Mouse (Mus musculus): ENCODE results near the gene Fbxo33.

The Fbxo33 gene

DNA sequence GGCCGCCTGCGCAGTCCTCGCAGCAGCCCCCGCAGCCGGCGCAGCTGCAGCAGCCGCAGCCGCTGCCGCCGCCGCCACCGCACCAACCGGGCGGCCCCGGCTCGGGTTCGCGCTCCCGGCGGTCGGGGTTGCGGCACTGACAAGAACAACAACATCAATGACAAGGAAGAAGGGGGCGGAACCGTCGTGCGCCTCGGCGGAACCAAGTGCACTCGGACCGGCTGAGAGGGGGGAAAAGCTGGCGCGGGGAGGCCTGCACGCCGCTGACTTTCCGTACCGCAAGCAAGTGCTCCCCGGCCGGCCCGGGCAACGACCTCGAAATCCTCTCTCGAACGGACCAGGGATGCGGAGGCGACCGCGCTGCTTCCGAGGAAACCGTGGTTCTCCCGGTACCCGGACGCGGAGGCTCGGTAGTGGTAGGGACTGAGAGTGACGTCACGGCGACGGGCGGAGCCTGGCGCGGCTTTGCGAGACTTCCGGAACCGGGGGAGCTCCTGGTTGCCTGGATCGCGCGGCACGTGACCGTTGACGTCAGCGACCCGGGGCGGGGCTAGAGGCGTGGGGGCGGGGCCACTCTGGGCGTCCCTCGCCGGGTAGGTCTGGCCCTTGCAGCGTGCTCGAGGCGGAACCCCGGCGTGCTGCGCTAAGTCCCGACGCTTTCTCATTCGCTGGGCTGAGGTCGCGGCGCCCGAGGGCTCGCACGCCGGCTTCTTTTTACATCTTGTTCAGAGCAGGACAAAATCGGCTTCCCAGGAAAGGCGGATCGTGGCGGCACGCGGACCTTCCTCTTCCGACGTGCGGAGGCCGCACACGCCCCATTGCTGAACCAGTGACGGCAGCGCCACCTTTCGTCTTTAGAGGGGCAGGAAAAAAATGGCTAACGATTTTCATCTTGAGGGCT, at the start of gene Fbxo33:
Gene Fbxo33 (minus strand): TSS at position 401 of the 901 bp plus-strand sequence.
- no peak; the same call in 1 of the 2 replicates for TF ChIP-seq GATA4 (IDR thresholded peaks at IDR 0.05; ENCODE audit: insufficient replicate concordance, low read length)

GRCm38 (mm10) chr12:59265942-59266231, 46.4 kb upstream of the Fbxo33 start:
- TF ChIP-seq GATA4 (IDR thresholded peaks at IDR 0.05; ENCODE audit: insufficient replicate concordance, low read length) = no peak

GRCm38 (mm10) chr12:59265207-59265941, 45.8 kb upstream of the Fbxo33 start:
- TF ChIP-seq GATA4 (IDR thresholded peaks at IDR 0.05; ENCODE audit: insufficient replicate concordance, low read length) = no peak

DNA sequence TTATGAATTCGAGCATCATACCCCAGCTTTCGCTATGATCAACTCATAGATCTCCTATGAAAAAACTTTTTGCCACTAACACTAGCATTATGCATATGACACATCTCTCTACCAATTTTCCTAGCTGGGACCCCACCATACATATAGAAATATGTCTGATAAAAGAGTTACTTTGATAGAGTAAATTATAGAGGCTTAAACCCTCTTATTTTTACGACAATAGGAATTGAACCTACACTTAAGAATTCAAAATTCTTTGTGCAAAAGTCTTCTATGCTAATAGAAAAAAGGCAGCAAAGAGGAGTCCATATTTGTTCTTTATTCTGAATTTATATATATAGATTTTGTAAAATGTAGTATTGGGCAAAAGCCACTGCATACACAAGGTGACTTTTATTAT, 43.3 kb upstream of the Fbxo33 start:
- TF ChIP-seq GATA4 (IDR thresholded peaks at IDR 0.05; ENCODE audit: insufficient replicate concordance, low read length) = no peak

DNA sequence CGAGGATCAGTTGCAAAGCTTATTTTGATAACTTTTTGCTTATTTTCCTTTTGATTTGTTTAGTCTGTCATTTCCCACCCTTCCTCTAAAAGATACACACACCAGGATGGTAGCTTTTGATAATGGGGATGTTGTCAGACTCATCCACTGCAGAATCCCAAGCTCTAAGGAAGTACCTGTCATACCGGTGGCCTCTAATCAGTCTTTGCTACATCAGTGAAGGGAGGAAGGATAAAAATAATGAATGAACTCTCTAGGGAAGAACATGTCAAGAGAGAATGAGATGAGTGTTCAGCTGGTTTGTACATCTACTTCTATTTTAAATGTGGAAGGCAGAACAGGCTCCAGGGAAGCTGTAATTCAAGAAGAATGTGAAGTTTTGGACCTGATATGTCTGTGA, 41.3 kb upstream of the Fbxo33 start:
- TF ChIP-seq GATA4 (IDR thresholded peaks at IDR 0.05; ENCODE audit: insufficient replicate concordance, low read length) = no peak

DNA sequence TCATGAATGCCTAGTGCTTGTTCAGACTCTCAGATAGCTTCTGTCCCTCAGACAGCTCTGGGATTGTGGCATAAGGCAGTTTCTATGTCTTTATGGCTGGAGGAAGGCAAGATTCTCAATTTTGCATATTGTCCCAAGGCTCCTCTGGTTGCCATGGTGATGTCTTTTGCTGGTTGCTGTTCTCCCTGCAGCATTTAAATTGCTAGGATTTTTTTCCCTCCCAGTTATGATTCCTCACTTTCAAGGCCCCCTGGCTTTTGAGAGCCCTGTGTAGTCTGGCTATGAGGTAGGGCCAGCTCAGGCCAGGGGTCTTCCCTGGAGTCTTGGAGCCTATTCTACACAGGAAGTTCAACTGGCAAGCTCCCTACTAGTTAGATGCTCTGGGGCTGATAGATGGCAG, 40.8 kb upstream of the Fbxo33 start:
- no peak for TF ChIP-seq GATA4 (IDR thresholded peaks at IDR 0.05; ENCODE audit: insufficient replicate concordance, low read length)

- no peak for TF ChIP-seq GATA4 (IDR thresholded peaks at IDR 0.05; ENCODE audit: insufficient replicate concordance, low read length)
Measured at GRCm38 (mm10) chr12:59259015-59259414, 39.5 kb upstream of the Fbxo33 start.

DNA sequence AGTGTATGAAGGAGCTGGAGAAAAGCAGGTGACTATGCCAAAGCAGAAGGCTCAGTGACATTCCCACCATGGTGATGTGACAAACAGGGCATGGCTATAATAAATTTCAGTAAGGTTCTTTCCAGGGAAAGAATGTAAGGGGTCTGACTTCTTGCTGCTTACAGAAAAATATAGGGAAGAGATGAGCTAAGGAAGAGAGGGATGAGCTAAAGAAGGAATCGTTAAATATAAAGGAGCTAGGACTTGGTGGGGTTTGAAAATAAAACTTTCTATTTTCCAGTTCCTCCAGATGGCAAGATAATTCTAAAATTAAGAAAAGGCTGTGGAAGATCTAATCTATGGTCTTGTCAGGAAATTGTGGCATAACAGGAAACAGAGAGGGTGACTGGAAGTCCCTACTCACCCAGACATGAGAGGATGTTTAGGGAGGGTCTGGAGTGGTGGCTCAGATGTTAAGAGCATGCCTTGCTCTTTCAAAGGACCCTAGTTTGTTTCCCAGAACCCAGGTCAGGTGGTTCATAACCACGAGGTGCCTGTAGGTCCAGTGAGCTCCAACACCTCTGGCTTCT, 30.8 kb upstream of the Fbxo33 start:
- no peak for TF ChIP-seq GATA4 (IDR thresholded peaks at IDR 0.05; ENCODE audit: insufficient replicate concordance, low read length)

GRCm38 (mm10) chr12:59248969-59249368, 29.4 kb upstream of the Fbxo33 start:
- TF ChIP-seq GATA4 (IDR thresholded peaks at IDR 0.05; ENCODE audit: insufficient replicate concordance, low read length) = no peak

- no peak for TF ChIP-seq GATA4 (IDR thresholded peaks at IDR 0.05; ENCODE audit: insufficient replicate concordance, low read length)
Measured at GRCm38 (mm10) chr12:59238434-59238833, 18.9 kb upstream of the Fbxo33 start.

DNA sequence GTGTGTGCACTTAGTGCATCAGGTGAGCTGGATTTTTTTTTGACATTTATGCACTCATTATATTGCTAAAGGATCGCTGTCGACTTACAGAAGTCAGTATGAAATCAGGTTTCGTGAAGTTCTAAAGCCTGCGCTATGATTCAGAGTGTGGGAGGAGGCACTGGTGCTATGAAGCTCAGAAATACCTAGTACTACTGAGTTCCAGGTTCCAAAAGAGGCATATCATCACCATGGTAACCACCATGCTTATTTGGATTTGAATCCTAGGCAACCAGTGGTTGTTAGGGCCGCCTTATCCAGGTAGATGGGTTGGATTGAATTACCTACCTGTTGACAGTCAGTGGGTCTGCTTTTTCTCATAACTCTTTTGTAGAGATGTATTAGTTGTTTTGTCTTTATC, 8.9 kb upstream of the Fbxo33 start:
- TF ChIP-seq GATA4 (IDR thresholded peaks at IDR 0.05; ENCODE audit: insufficient replicate concordance, low read length) = no peak

DNA sequence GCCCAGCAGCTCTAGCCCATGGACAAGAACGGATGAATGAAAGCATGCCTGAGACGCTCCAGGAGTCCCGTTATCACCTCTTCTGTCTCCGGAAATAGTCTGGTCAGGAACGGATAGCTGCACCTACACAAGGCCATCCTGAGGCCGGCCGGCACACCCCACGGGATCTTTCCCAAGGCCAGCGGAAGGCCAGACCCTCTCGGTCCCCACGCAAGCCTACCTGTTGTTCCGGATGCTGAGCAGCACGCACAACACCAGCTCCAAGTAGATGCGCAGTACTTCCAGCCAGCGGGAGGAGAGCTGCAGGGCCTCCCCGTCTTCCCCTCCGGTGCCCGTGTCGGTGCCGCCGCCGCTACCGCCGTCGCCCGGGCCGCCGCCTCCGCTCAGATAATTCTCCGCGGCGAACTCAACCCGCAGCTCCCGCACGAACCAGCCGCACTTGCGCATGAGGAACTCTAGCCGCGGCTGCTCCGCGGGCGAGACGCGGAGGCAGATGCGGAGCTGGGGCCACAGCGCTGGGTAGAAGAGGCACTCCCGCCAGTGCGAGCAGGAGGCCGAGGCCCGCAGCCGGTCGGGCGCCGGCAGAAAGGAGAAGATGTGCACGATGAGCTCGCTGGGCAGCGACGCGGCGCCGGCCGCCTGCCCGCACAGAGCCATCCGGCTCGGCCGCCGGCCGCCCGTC, 744 bp downstream of the Fbxo33 start:
- no peak for TF ChIP-seq GATA4 (IDR thresholded peaks at IDR 0.05; ENCODE audit: insufficient replicate concordance, low read length)

- no peak for TF ChIP-seq GATA4 (IDR thresholded peaks at IDR 0.05; ENCODE audit: insufficient replicate concordance, low read length)
Measured at GRCm38 (mm10) chr12:59217331-59217730, 2.2 kb downstream of the Fbxo33 start.

- TF ChIP-seq GATA4 (IDR thresholded peaks at IDR 0.05; ENCODE audit: insufficient replicate concordance, low read length) = no peak
Measured at GRCm38 (mm10) chr12:59216676-59217266, 2.8 kb downstream of the Fbxo33 start.

GRCm38 (mm10) chr12:59216176-59216575, 3.3 kb downstream of the Fbxo33 start:
- TF ChIP-seq GATA4 (IDR thresholded peaks at IDR 0.05; ENCODE audit: insufficient replicate concordance, low read length) = no peak

Data from liver, adult (tissue).